Mouse (Mus musculus): ENCODE results near the gene Rab3gap1. TPM values are rescaled to one million over a fixed set of nuclear protein-coding genes. Genes with fewer than 3 reads are reported as not detected.
A peak's percentile ranks its signal among the peaks of the same experiment; 100 is the strongest.

Gene Rab3gap1
- 10.1 and 13.3 TPM in 2 replicates for polyA plus RNA-seq (2011; ENCODE audit: insufficient read depth, insufficient read length, low replicate concordance, missing spikeins)

DNA sequence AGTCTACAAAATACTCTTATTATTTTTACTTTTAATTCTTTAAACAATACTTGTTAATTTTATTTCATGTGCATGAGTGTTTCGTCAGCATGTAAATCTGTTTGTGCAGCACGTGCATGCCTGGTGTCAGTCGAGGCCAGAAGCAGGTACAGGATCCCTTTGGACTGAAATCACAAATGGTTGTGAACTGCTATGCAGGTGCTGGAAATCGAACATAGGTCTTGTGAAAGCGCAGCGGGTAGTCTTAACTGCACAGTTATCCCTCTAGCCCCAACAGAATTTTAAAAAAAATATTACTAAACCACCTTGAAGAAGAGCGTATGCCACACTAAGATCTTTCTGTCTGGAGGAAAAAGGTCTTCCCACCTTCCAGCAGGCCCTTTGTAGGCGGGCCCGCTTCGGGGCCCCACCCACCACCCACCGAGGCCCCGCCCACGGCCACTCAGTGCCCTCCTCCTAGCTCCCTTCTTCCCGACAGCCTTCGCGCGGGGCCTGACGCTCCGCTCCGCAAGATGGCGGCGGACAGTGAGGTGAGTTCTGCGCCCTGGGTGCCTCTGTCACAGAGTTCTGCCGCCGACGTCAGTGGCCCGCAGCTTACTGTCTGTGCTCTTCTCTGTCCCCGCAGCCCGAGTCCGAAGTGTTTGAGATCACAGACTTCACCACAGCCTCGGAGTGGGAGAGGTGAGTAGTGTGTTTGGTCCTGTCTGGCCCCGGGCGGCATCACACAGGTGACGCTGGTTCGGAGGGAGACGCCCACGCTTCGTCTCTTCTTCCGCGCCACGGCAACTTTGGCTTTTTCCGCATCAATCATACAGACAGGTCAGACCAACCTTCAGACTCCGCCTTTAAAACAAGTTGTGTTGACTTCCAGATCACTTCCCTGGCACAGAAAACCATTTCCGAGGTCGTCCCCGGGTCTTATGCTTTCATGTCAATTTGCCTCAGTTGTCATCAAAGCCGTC is at the start of gene Rab3gap1:
TSS of gene Rab3gap1 (plus strand) at position 474 of the 962 bp plus-strand sequence.
- peak within 1 kb of the TSS; percentile 84 for H3K27ac ChIP-seq (ENCODE audit: control insufficient read depth, insufficient read depth, low read depth, low read length, poor library complexity)
- H3K4me1 ChIP-seq (ENCODE audit: control insufficient read depth, insufficient read depth, low read length) = no peaks in the 10 kb centered on the region; the same call in 1 of the 2 replicates
- peak within 1 kb of the TSS; percentile 96 for H3K4me3 ChIP-seq (replicated peaks; ENCODE audit: control insufficient read depth, low read depth, low read length)
- 11% methylated on average over 47 of the region's 47 CpGs for WGBS
- no peak for TF ChIP-seq CTCF (IDR thresholded peaks at IDR 0.05; ENCODE audit: control insufficient read depth, insufficient read depth, low read length)
- TF ChIP-seq POLR2A (IDR thresholded peaks at IDR 0.05; ENCODE audit: borderline replicate concordance, control insufficient read depth, low read depth, low read length) = peak; percentile 92

DNA sequence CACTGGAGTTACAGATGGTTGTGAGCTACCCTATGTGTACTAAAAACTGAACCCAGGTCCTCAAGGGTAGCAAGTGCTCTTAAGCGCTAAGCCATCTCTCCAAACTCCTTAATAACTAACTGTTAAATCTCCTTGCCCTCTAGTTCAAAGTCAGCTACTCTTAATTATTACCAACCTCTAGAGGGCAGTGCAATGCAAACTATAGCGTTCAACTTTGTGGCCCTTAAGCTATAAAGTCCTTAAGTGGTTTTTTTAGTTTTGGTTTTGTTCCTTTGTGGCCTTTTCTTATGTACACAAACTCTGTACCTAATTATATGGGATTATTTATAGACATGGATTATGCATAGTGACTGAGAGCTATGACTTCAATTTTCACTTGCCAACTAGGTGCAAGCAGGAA is 41.2 kb upstream of the Rab3gap1 start:
- Histone ChIP-seq H3K4me3 (replicated peaks; ENCODE audit: control insufficient read depth, low read depth, low read length) (no peak overlapping the region), H3K4me1 (ENCODE audit: control insufficient read depth, insufficient read depth, low read length) (peaks cover 2% of the 10 kb centered on the region; the same call in 1 of the 2 replicates), H3K27ac (ENCODE audit: control insufficient read depth, insufficient read depth, low read depth, low read length, poor library complexity) (no peak overlapping the region)
- no peak for TF ChIP-seq POLR2A (IDR thresholded peaks at IDR 0.05; ENCODE audit: borderline replicate concordance, control insufficient read depth, low read depth, low read length)
- TF ChIP-seq CTCF (IDR thresholded peaks at IDR 0.05; ENCODE audit: control insufficient read depth, insufficient read depth, low read length) = no peak
- 10% methylated on average over 2 of the region's 2 CpGs for WGBS

DNA sequence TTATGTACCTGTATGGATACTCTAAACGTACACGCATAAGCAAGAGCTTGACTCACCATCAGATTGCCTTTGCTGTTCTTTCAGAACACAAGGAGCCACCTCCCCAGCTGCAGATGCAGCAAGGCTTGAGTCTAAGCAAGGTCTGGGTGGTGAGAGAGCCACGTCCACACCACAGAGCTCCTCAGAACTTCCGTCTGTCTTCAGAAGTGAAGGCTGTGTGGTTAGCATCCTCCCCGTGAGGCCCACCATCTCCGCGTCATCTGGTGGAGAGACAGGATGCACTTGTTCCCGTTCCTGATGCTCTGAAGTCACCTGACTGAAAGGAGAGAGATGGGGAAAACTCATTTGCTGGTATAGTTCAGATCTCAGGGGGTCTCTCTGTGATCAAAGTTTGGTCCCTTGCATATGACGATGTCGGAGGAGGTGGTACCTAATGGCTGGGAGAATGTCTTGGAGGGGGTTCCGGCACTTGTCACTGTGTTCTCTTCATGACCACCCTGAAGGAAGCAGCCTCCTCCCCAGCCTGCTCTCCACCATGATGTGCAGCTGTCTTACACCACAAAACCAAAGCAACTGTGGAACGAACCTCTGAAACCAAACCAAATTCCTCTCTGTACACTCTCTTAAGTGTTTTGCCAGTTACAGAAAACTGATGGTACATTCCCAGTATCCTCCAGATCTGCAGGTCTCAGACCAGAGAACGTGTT is 38.2 kb upstream of the Rab3gap1 start:
- H3K4me3 ChIP-seq (replicated peaks; ENCODE audit: control insufficient read depth, low read depth, low read length) = no peak overlapping the region
- no peak for TF ChIP-seq POLR2A (IDR thresholded peaks at IDR 0.05; ENCODE audit: borderline replicate concordance, control insufficient read depth, low read depth, low read length)
- no peak for TF ChIP-seq CTCF (IDR thresholded peaks at IDR 0.05; ENCODE audit: control insufficient read depth, insufficient read depth, low read length)
- no peak overlapping the region for H3K27ac ChIP-seq (ENCODE audit: control insufficient read depth, insufficient read depth, low read depth, low read length, poor library complexity)
- H3K4me1 ChIP-seq (ENCODE audit: control insufficient read depth, insufficient read depth, low read length) = peaks cover 2% of the 10 kb centered on the region; the same call in 1 of the 2 replicates
- WGBS = 17% methylated on average over 13 of the region's 13 CpGs

DNA sequence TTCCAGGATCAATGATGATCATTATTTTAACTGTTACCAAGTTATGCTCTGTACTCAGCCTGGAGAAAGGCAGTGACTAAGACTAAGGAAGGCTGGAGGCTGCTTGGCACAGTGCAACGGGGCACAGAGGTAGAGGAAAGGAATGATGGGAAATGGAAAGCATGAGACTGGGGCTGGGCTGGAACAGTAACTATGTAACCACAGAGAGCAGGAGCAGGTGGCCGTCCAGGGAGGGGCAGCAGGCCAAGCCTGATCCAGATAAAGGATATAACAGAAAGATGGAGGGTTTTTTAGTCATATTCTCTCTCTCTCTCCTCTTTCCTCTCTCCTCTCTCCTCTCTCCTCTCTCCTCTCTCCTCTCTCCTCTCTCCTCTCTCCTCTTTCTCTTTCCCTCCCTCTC is 34.9 kb upstream of the Rab3gap1 start:
- Histone ChIP-seq H3K27ac (ENCODE audit: control insufficient read depth, insufficient read depth, low read depth, low read length, poor library complexity) (no peak overlapping the region), H3K4me3 (replicated peaks; ENCODE audit: control insufficient read depth, low read depth, low read length) (no peak overlapping the region), H3K4me1 (ENCODE audit: control insufficient read depth, insufficient read depth, low read length) (peaks cover 2% of the 10 kb centered on the region; the same call in 1 of the 2 replicates)
- 19% methylated on average over 2 of the region's 2 CpGs for WGBS
- no peak for TF ChIP-seq POLR2A (IDR thresholded peaks at IDR 0.05; ENCODE audit: borderline replicate concordance, control insufficient read depth, low read depth, low read length)
- no peak for TF ChIP-seq CTCF (IDR thresholded peaks at IDR 0.05; ENCODE audit: control insufficient read depth, insufficient read depth, low read length)

DNA sequence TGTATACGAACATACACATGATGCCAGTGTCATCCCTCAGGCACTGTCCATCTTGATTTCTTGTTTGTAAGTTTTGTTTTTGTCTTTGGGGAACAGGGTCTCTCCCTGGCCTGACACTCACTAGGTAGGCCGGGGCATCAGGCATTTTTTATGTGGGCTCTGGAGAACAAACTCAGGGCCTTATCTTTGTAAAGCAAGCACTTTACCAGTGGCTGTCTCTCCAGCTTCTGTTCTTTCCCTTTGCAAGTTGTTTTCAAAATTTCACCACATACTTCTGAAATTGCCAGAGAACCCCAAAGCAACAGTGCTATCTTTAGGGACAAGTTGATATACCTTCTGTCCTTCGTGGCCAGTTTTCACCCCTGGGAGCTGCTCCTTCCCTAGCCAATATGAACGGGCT is 34.4 kb upstream of the Rab3gap1 start:
- peaks cover 2% of the 10 kb centered on the region; the same call in 1 of the 2 replicates for H3K4me1 ChIP-seq (ENCODE audit: control insufficient read depth, insufficient read depth, low read length)
- WGBS = 50% methylated on average over 4 of the region's 4 CpGs
- no peak overlapping the region for H3K4me3 ChIP-seq (replicated peaks; ENCODE audit: control insufficient read depth, low read depth, low read length)
- TF ChIP-seq POLR2A (IDR thresholded peaks at IDR 0.05; ENCODE audit: borderline replicate concordance, control insufficient read depth, low read depth, low read length) (no peak), CTCF (IDR thresholded peaks at IDR 0.05; ENCODE audit: control insufficient read depth, insufficient read depth, low read length) (no peak)
- no peak overlapping the region for H3K27ac ChIP-seq (ENCODE audit: control insufficient read depth, insufficient read depth, low read depth, low read length, poor library complexity)

DNA sequence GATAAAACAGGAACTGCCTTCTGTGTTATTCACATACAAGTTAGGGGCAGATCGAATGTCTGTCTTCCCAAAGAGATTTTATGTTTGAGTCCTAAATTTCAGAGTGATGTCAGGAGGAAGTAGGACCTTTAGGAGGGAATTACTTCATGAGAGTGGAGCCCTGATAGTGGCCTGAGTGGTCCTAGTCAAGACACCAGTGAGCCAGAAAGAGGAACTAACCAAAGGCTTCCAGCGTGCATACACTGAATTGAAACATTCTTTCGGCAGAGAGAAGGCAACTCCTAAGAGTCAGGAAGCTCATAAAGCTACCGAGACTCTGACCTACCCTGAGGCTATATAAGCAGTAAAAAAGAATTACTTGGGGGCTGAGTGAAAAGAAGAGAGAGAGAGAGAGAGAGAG is 32.0 kb upstream of the Rab3gap1 start:
- no peak overlapping the region for H3K4me3 ChIP-seq (replicated peaks; ENCODE audit: control insufficient read depth, low read depth, low read length)
- TF ChIP-seq POLR2A (IDR thresholded peaks at IDR 0.05; ENCODE audit: borderline replicate concordance, control insufficient read depth, low read depth, low read length) = no peak
- no peak for TF ChIP-seq CTCF (IDR thresholded peaks at IDR 0.05; ENCODE audit: control insufficient read depth, insufficient read depth, low read length)
- 4% methylated on average over 4 of the region's 4 CpGs for WGBS
- H3K4me1 ChIP-seq (ENCODE audit: control insufficient read depth, insufficient read depth, low read length) = no peaks in the 10 kb centered on the region
- no peak overlapping the region for H3K27ac ChIP-seq (ENCODE audit: control insufficient read depth, insufficient read depth, low read depth, low read length, poor library complexity)

DNA sequence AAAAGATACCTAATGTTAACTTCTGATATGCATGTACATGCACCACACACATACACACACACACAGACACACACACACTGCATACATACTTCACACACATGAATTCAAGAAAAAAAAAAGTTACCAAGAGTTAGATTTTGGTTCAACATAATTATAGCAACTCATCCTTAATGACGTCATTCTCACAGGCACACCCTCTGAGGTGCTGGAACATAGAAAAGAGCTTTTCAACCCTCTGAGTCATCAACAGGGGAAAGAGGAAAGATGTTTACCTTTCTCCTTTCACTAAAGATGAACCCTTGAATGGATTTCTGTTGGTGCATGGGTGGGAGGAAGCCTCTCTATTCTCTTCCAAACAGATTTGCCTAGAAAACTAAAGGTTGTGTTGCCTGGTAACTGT is 30.0 kb upstream of the Rab3gap1 start:
- Histone ChIP-seq H3K4me3 (replicated peaks; ENCODE audit: control insufficient read depth, low read depth, low read length) (no peak overlapping the region), H3K27ac (ENCODE audit: control insufficient read depth, insufficient read depth, low read depth, low read length, poor library complexity) (no peak overlapping the region), H3K4me1 (ENCODE audit: control insufficient read depth, insufficient read depth, low read length) (no peaks in the 10 kb centered on the region)
- WGBS = 53% methylated on average over 1 of the region's 1 CpGs
- no peak for TF ChIP-seq CTCF (IDR thresholded peaks at IDR 0.05; ENCODE audit: control insufficient read depth, insufficient read depth, low read length)

DNA sequence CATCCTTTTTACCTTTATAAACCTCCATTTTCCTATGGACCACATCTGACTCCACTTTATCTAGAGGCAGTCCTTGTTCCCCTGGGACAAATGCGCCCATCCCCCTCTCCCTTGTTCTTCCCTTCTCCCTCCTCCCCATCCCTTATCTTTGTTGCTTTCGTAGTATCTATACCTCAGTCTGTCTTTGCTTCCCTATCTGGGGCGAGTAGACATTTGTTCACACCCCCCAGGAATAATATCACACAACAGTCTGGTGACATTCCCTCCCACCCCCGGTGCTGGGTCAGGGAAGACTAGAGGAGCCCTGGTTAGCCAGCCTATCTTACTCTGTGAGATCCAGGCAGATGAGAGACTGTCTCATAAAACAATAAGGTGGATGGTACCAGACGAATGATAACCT is 23.1 kb upstream of the Rab3gap1 start:
- no peak for TF ChIP-seq CTCF (IDR thresholded peaks at IDR 0.05; ENCODE audit: control insufficient read depth, insufficient read depth, low read length)
- TF ChIP-seq POLR2A (IDR thresholded peaks at IDR 0.05; ENCODE audit: borderline replicate concordance, control insufficient read depth, low read depth, low read length) = no peak
- WGBS = 71% methylated on average over 5 of the region's 5 CpGs

More for the DNA sequence above, 23.1 kb upstream of the Rab3gap1 start:
- H3K4me1 ChIP-seq (ENCODE audit: control insufficient read depth, insufficient read depth, low read length) = no peaks in the 10 kb centered on the region
- H3K27ac ChIP-seq (ENCODE audit: control insufficient read depth, insufficient read depth, low read depth, low read length, poor library complexity) = no peak overlapping the region
- no peak overlapping the region for H3K4me3 ChIP-seq (replicated peaks; ENCODE audit: control insufficient read depth, low read depth, low read length)
